Mouse (Mus musculus): Measurements from ENCODE around the gene Glyctk. TPM values are rescaled to one million over a fixed set of nuclear protein-coding genes. Genes with fewer than 3 reads are reported as not detected.

The Glyctk gene
- polyA plus RNA-seq, 1 experiment from 2014 or later, result 14.8 TPM

DNA sequence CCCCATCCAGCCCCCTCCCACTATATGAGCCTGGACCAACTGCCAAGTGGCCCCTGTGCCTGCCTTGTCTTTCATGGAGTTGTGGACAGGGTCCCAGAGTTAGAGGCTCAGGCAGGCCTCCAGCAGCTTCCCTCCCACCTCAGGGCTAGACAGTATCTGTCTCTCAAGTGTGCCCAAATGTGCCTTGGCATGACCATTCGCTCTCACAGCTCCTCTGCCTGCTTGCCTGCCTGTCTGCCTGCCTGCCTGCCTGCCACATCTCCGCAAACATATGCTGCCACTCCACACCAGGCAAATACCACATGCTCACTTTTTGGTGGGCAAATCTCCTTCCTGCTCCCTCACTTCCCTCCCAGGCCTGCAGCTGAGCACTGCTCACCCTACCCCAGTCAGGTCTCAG, 12.4 kb downstream of the Glyctk start:
- Histone ChIP-seq H3K9ac (no peak overlapping the region), H3K27ac (no peak overlapping the region), H3K9me3 (replicated peaks) (no peaks in the 10 kb centered on the region), H3K4me1 (replicated peaks) (no peaks in the 10 kb centered on the region), H3K36me3 (no peaks in the 10 kb centered on the region), H3K4me3 (replicated peaks) (no peak overlapping the region), H3K4me2 (no peak overlapping the region), H3K27me3 (peaks cover 50% of the 10 kb centered on the region)
- no peak for ATAC-seq (ENCODE audit: low read depth)
- no peak for DNase-seq
- WGBS (ENCODE audit: insufficient replicate concordance), result 55% methylated on average over 2 of the region's 2 CpGs

DNA sequence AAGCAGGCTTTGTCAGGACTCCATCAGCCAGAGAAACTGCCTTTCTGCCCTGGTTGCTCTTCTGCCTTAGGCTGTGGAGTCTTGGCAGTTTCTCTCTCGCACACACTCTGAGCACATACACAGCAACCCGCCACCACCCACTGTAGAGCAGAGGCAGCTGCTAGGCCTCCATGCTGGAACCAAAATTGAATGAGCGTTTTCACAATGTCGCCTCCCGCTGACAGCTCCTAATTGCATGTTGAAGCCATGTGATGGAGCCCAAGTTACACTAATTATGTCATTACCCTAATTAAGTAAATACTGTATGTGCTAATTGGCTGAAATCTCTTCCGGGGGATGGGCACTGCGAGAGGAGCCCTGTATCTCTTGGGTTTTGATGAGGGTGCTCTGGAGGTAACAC, 13.8 kb downstream of the Glyctk start:
- Histone ChIP-seq H3K9ac (no peak overlapping the region), H3K27me3 (peaks cover 36% of the 10 kb centered on the region), H3K27ac (no peak overlapping the region), H3K9me3 (replicated peaks) (no peaks in the 10 kb centered on the region), H3K4me2 (no peak overlapping the region), H3K36me3 (no peaks in the 10 kb centered on the region), H3K4me3 (replicated peaks) (no peak overlapping the region), H3K4me1 (replicated peaks) (no peaks in the 10 kb centered on the region)
- WGBS (ENCODE audit: insufficient replicate concordance), result 70% methylated on average over 7 of the region's 7 CpGs
- no peak for DNase-seq
- no peak for ATAC-seq (ENCODE audit: low read depth)

DNA sequence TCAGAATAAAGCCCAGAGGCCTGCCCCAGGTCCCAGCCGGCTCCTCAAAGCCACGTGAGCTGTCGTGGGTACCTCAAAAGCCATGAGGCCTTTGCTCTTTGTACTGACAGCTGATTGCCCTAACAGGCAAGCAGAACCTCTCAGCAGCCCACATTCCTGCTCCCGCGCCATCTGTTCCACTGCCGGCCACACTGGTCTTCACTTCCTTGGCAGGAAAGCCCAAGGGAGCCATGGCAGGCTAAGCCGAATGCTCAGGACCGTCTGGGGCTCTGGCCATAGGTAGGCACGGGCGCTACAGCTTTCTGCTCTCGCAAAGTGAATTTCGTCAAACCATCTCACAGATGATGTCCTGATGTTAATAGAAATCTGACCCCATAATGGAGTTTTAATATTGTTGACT, 16.0 kb downstream of the Glyctk start:
- H3K27me3 ChIP-seq, result peaks cover 14% of the 10 kb centered on the region
- DNase-seq (no peak), ATAC-seq (ENCODE audit: low read depth) (no peak)
- no peaks in the 10 kb centered on the region for H3K36me3 ChIP-seq
- no peaks in the 10 kb centered on the region for H3K4me1 ChIP-seq (replicated peaks)
- no peak overlapping the region for H3K4me2 ChIP-seq
- H3K4me3 ChIP-seq (replicated peaks), result no peak overlapping the region
- H3K9me3 ChIP-seq (replicated peaks), result no peaks in the 10 kb centered on the region
- H3K9ac ChIP-seq, result no peak overlapping the region
- WGBS (ENCODE audit: insufficient replicate concordance), result 70% methylated on average over 12 of the region's 12 CpGs
- H3K27ac ChIP-seq, result no peak overlapping the region

DNA sequence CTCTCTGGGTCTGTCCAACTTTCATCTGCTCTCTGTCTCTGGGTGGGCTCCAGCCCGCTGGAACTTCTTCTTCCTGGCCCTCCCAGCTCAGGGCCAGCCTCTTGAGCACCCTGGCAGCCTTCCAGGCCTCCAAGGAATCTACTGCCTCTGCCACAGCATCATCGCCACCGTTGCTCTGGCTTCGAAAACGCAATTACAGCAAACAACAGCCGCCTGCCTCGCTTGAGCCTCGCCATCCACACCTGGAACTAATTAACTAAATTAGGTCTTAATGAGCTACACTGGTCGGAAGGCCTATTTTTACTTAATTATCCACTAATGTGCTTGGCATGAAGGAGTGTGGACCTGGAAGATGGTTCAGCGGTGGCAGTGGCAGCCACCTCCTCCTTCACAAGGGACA, 18.2 kb downstream of the Glyctk start:
- no peak overlapping the region for H3K9ac ChIP-seq
- no peaks in the 10 kb centered on the region for H3K36me3 ChIP-seq
- no peak overlapping the region for H3K27ac ChIP-seq
- no peak overlapping the region for H3K4me3 ChIP-seq (replicated peaks)
- DNase-seq (no peak), ATAC-seq (ENCODE audit: low read depth) (no peak)
- no peaks in the 10 kb centered on the region for H3K9me3 ChIP-seq (replicated peaks)
- no peak overlapping the region for H3K4me2 ChIP-seq
- H3K4me1 ChIP-seq (replicated peaks), result no peaks in the 10 kb centered on the region
- 63% methylated on average over 10 of the region's 10 CpGs for WGBS (ENCODE audit: insufficient replicate concordance)
- H3K27me3 ChIP-seq, result 0 out of 2 replicates have a peak, but pooled peaks cover 5% of the 10 kb centered on the region

DNA sequence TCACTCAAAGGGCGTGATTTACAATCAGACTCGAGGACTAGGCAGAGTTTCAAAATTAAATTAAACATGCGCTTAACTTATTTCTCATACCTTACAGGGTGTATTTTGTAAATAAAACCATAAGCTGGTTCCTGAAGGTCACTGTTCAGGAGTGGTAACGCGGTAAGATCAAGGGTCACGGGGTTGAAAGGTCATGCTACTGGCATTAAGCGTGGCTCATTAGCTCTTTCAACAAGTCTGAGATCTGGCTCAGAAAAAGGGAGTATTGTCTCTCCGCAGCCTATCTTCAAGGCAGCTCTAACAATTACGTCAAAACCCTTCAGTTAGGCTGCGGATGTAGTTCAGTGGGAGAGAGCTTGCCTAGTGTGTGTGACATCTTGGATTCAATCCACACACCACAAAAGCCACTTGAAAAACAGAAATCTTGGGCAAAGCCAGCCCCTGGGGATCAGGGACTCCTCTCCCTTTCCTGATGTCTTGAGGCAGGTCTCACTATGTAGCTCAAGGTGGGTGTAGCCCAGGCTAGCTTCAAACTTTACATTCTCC, 20.2 kb downstream of the Glyctk start:
- H3K4me2 ChIP-seq, result no peak overlapping the region
- H3K9ac ChIP-seq, result no peak overlapping the region
- H3K4me1 ChIP-seq (replicated peaks), result no peaks in the 10 kb centered on the region
- ATAC-seq (ENCODE audit: low read depth) (no peak), DNase-seq (no peak)
- no peaks in the 10 kb centered on the region for H3K36me3 ChIP-seq
- no peaks in the 10 kb centered on the region for H3K9me3 ChIP-seq (replicated peaks)
- no peaks in the 10 kb centered on the region for H3K27me3 ChIP-seq
- no peak overlapping the region for H3K4me3 ChIP-seq (replicated peaks)
- 74% methylated on average over 10 of the region's 10 CpGs for WGBS (ENCODE audit: insufficient replicate concordance)
- H3K27ac ChIP-seq, result no peak overlapping the region

DNA sequence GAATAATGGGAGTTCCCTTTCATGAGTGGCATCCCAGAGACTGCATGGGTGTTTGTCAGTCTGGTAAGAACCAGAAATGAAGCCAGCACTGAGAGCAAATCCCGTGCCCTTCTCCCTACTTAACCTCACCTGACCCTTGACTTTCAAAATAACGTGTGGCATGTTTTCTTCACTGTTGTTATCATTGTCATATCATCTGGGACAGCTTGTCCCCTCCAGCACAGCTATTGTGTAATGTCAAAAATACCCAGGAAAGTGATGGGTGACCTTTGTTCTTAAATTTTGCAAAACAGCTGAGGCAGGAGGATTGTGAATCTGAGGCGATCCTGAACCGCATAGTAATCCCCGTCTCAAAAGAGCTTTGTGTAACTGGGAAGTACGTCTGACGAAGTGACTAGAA, 27.7 kb downstream of the Glyctk start:
- WGBS (ENCODE audit: insufficient replicate concordance), result 65% methylated on average over 7 of the region's 7 CpGs
- Histone ChIP-seq H3K36me3 (no peaks in the 10 kb centered on the region), H3K9ac (no peak overlapping the region), H3K27ac (no peak overlapping the region), H3K27me3 (no peaks in the 10 kb centered on the region), H3K9me3 (replicated peaks) (no peaks in the 10 kb centered on the region), H3K4me3 (replicated peaks) (no peak overlapping the region), H3K4me1 (replicated peaks) (no peaks in the 10 kb centered on the region), H3K4me2 (no peak overlapping the region)
- ATAC-seq (ENCODE audit: low read depth) (no peak), DNase-seq (no peak)

DNA sequence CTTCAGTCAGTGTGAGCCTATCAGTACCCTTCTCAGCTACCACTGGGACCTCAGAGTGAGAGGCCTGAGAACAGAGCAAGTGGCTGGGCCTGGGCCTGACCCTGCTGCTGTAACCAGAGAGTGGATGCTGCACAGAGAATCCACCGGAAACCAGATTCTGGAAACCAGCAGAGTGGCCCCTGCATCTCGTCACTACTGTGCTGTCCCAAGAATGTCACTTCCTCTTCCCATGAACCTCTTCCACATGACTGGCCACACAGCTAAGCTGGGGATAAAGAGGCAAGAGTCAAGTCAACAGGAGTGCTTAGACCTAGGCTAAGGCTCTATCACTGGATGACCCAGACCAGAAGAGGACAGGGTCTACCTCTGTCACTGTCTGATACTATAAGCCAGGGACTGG, 28.9 kb downstream of the Glyctk start:
- DNase-seq, result no peak
- Histone ChIP-seq H3K4me1 (replicated peaks) (no peaks in the 10 kb centered on the region), H3K9ac (no peak overlapping the region), H3K9me3 (replicated peaks) (no peaks in the 10 kb centered on the region), H3K27me3 (no peaks in the 10 kb centered on the region), H3K4me2 (no peak overlapping the region), H3K4me3 (replicated peaks) (no peak overlapping the region), H3K36me3 (no peaks in the 10 kb centered on the region), H3K27ac (no peak overlapping the region)
- ATAC-seq (ENCODE audit: low read depth), result no peak
- 60% methylated on average over 2 of the region's 2 CpGs for WGBS (ENCODE audit: insufficient replicate concordance)

DNA sequence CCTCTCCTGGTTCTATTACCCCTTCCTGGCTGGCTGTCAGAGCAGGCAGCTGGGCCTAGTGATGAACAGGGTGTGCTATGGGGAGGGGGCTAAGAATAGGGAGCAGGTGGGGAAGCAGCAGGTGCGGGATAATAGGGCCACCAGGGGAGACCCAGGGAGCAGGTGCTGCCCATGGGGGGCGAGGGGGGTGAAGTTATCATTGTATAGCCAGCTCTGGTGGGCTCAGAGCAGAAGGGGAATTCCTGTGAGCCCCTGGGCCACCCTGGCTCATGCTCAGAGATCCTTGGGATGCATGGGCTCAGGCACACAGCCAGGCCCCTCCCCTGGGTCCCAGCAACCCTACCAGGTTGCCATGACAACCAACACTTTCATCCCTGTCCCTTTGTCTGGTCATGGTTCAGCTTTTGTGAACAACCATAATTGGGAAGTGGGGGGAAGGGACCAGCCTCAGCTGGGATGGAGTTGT, 31.1 kb downstream of the Glyctk start:
- no peak overlapping the region for H3K9ac ChIP-seq
- no peak for DNase-seq
- no peaks in the 10 kb centered on the region for H3K27me3 ChIP-seq
- no peak overlapping the region for H3K4me2 ChIP-seq
- no peaks in the 10 kb centered on the region for H3K9me3 ChIP-seq (replicated peaks)
- H3K4me3 ChIP-seq (replicated peaks), result no peak overlapping the region
- H3K36me3 ChIP-seq, result no peaks in the 10 kb centered on the region
- H3K4me1 ChIP-seq (replicated peaks), result no peaks in the 10 kb centered on the region
- ATAC-seq (ENCODE audit: low read depth), result no peak
- no peak overlapping the region for H3K27ac ChIP-seq
- 23% methylated on average over 2 of the region's 2 CpGs for WGBS (ENCODE audit: insufficient replicate concordance)

DNA sequence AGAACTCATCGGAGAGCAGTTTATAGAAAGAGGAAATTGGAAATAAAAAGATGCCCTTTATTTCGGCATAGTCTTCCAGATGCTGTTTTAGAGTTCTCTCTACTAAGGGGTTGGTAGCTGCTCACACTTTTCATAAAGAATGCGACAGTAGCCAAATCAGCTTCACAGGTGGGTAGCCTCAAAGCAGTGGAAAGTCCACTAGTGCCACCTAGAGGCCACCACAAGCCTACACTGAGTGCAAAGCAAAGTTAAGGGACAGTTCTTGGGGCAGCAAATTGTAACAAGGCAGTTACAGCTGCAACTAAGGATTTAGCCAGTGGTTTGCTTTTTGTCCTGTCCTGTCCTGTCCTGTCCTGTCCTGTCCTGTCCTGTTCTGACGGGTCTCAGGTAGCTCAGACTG, 34.3 kb downstream of the Glyctk start:
- Histone ChIP-seq H3K4me1 (replicated peaks) (no peaks in the 10 kb centered on the region), H3K36me3 (no peaks in the 10 kb centered on the region), H3K9ac (no peak overlapping the region), H3K4me2 (no peak overlapping the region), H3K27me3 (no peaks in the 10 kb centered on the region), H3K27ac (no peak overlapping the region), H3K4me3 (replicated peaks) (no peak overlapping the region), H3K9me3 (replicated peaks) (no peaks in the 10 kb centered on the region)
- ATAC-seq (ENCODE audit: low read depth) (no peak), DNase-seq (no peak)
- WGBS (ENCODE audit: insufficient replicate concordance), result 41% methylated on average over 4 of the region's 4 CpGs

DNA sequence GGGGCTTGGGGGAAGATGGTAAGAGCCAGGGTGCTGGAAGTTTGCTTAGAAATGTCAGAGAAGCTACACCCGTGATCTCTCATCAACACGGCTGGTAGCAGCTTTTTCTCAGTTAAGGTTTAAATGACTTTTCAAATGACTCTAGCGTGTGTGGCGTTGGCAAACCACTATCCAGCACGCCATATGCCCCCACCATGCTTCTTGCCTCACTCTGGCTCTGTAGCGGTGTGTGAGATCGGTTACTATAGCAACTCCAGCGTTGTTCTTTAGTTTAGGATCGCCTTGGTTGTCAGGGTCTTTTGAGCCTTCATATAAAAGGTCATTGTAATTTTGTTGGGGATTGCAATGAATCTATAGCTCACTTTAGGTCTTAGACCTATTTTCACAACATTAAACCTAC, 38.9 kb downstream of the Glyctk start:
- no peak overlapping the region for H3K27ac ChIP-seq
- H3K36me3 ChIP-seq, result no peaks in the 10 kb centered on the region
- ATAC-seq (ENCODE audit: low read depth) (no peak), DNase-seq (no peak)
- H3K4me1 ChIP-seq (replicated peaks), result no peaks in the 10 kb centered on the region
- H3K9me3 ChIP-seq (replicated peaks), result no peaks in the 10 kb centered on the region
- H3K4me2 ChIP-seq, result no peak overlapping the region
- no peak overlapping the region for H3K4me3 ChIP-seq (replicated peaks)
- 65% methylated on average over 9 of the region's 9 CpGs for WGBS (ENCODE audit: insufficient replicate concordance)
- H3K27me3 ChIP-seq, result no peaks in the 10 kb centered on the region
- no peak overlapping the region for H3K9ac ChIP-seq

DNA sequence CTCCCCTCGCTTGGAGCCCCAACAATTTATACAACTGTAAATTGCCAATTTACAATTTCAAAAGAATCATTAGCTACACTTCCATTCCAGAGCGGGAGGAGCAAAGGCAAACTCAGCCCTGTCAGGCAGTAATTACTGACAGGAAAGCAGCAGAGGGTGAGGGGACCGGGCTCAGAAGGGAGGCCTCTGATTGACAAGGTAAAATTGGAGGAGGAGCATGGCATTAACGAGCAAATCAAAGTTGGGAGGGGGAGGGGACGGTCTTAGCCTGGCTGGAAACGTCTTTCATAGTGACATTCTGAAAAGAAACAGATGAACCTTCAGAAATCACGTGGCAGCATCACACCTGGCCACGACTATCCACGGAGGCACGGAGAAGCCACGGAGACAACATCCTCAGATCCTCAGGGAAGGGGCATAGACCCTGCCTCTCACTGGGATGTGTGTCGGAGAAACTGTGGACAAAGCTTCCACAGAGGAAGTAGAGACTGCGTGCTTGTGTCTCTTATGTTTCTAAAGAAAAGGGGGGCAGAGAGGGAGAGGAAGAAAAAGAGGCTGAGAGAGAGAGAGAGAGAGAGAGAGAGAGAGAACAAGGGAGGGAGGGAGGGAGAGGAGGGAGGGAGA, 42.0 kb downstream of the Glyctk start:
- no peak overlapping the region for H3K27ac ChIP-seq
- peaks cover 4% of the 10 kb centered on the region; the same call in 1 of the 2 replicates for H3K9me3 ChIP-seq (replicated peaks)

DNA sequence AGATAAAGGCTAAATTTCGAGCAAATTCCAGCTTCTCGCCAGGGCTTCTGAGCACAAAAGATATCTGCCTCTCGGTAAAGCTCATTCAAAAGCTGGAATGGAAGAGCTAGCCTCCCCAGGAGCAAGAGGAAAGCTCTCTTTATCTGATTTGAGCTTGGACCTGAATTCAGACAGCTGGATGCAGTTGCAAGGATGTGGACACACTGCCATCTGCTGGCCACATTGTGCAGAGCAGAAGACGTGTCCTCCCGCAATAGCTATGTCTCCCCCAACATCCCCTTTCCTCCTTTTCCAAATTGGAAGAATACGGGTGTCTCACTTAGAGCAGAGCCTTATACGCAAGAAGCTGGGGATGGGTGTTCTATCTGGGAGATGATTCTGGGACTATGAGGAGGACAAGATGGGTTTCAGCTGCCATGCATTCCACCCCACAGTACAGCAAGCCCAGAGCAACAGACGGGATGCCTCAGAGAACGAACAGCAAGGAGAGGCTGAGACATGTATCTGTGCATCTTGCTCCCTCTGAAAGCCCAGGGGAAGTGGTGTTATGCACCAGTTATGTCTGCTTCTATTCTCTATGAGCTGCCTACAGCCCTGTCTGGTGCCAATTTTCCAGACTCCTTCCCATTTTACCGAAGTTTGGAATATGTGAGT, 45.0 kb downstream of the Glyctk start:
- Histone ChIP-seq H3K9ac (no peak overlapping the region), H3K27ac (no peak overlapping the region), H3K27me3 (no peaks in the 10 kb centered on the region), H3K4me2 (no peak overlapping the region), H3K36me3 (no peaks in the 10 kb centered on the region), H3K4me1 (replicated peaks) (no peaks in the 10 kb centered on the region), H3K9me3 (replicated peaks) (peaks cover 4% of the 10 kb centered on the region; the same call in 1 of the 2 replicates), H3K4me3 (replicated peaks) (no peak overlapping the region)
- DNase-seq (peak; percentile 6), ATAC-seq (ENCODE audit: low read depth) (no peak)
- 31% methylated on average over 10 of the region's 10 CpGs for WGBS (ENCODE audit: insufficient replicate concordance)

More for the DNA sequence above, 42.0 kb downstream of the Glyctk start:
- DNase-seq (no peak), ATAC-seq (ENCODE audit: low read depth) (no peak)
- Histone ChIP-seq H3K9ac (no peak overlapping the region), H3K27me3 (no peaks in the 10 kb centered on the region), H3K4me1 (replicated peaks) (no peaks in the 10 kb centered on the region), H3K4me2 (no peak overlapping the region), H3K36me3 (no peaks in the 10 kb centered on the region), H3K4me3 (replicated peaks) (no peak overlapping the region)
- WGBS (ENCODE audit: insufficient replicate concordance), result 35% methylated on average over 13 of the region's 13 CpGs

Measured in liver, embryonic 13.5 days (tissue).